Mouse (Mus musculus) gastrocnemius, postnatal 14 days (tissue): Measurements from ENCODE around the gene Olfr736. TPM values are rescaled to one million over a fixed set of nuclear protein-coding genes. Genes with fewer than 3 reads are reported as not detected.

Experiments used
- DNase-seq: peaks from one replicate; pipeline ENCODE4 v3.0.0; 2021; ENCODE audit warnings: mixed read lengths
- intact Hi-C: fragments of 180-260 bp; cut with DNase I; formaldehyde crosslinking; loops from one replicate; pipeline ENCODE4 v1.15.1; 2025; ENCODE audit warnings: low total_unique reads
- long read RNA-seq, 2 experiments: library from polyadenylated mRNA; stranded (forward); transcript quantifications; one replicate each; pipeline ENCODE4 v2.0.0; 2021
- total RNA-seq, 2 experiments: library from RNA; stranded (reverse); gene quantifications; 2 replicates each; pipeline ENCODE4 v1.2.3; 2021

The Olfr736 gene
- not detected for total RNA-seq
- long read RNA-seq, experiment 1, result 0 reads
- long read RNA-seq, experiment 2, result 0 reads

DNA sequence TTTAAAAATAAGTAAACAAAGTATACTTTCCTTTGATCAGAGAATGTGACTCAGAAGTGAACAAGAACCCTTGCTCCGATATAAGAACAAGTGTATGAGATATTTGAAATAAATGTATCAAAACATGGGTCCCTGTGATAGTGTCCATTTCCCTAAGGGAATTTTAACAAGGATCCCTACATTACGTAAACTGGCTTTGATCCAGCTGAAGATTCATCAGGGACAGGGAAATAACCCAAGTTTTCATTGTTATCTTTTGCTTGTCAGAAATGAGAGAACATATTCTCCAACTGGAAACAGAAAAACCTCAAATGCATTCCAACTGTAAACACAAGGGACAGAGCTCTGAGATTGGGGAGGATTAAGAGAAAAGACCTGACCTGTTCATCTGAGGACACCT is at the start of gene Olfr736:
TSS of gene Olfr736 (plus strand) at position 301 of the 400 bp plus-strand sequence.
- no peak for DNase-seq
- intact Hi-C loops, result no loop called here

DNA sequence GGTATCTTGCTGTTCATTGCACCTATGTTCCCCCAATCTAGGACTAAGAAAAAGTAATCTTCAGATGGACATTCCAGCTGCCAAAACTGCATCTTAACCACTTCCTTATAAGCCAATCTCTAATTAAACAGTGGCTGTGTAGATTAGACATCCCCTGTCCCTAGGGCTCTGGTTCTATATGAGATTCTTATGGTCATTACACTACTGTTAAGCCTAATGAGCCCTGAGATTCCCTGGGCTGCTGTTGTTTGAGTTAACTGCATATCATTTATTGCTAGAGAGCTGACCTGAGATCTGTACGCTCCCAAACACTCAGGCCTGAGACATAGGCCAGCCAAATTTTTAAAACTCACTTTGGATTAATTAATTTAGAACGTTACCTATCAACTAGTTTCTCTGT is 32.2 kb upstream of the Olfr736 start, which contains the start of gene Olfr735:
TSS of gene Olfr735 (minus strand) at position 77 of the 400 bp plus-strand sequence.
- DNase-seq, result no peak

DNA sequence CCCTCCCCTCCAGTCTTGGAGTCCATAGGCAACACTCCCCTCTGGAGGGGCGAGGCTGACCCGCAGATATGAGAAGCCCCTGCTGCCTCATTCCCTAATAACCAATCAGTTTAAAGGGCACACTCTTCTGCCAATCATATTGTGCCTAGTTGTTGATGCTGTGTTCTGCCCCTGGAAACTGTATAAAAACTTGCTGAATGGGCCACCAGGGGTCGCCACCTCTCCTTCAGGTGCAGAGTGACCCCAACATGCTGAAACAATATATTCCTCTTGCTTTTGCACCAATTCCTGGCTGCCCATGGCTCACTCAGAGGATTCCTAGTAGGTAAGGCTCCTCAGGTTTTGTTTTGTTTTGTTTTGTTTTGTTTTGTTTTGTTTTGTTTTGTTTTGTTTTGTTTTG is 28.5 kb upstream of the Olfr736 start:
- intact Hi-C loops, result no loop called here
- DNase-seq, result no peak

More for the DNA sequence above, 32.2 kb upstream of the Olfr736 start, which contains the start of gene Olfr735:
- intact Hi-C loops, result no loop called here

DNA sequence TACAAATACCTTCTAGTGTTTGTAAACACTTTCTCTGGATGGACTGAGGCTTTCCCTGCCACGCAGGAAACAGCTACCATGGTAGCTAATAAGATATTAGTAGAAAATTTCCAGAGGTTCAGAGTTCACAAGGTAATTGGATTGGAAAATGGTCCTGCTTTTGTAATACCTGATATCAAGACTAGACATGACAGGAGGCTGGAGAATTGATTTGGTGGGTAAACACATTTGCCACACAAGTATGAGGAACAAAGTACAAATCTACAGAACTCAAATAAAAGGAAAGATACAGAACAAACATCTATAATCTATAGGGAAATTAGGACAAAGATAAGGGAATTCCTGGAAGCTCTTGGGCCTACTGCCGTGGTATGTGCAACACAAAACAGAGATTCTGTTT is 24.2 kb upstream of the Olfr736 start:
- no peak for DNase-seq
- intact Hi-C loops, result no loop called here

DNA sequence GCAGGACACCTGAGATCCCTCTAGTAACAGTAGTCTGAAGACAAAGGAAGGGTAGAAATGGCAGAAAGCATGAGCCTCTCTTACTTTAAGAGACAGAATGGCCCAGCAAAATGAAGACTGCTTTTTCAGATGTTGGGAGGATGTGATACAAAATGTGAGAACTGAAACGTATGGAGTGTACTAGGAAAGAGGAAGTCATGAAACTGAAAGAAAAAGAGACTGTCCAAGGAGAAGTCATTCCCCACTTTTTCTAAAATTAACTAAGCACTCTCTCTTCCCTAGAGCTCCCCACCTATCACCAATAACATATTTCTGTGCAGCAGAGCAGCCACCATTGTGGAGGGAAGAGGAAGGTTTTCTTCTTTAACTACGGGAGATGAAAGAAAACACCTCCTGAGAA is 23.4 kb upstream of the Olfr736 start, which contains the start of gene Tlr11:
TSS of gene Tlr11 (plus strand) at position 322 of the 400 bp plus-strand sequence.
- intact Hi-C loops, result no loop called here
- DNase-seq, result no peak

DNA sequence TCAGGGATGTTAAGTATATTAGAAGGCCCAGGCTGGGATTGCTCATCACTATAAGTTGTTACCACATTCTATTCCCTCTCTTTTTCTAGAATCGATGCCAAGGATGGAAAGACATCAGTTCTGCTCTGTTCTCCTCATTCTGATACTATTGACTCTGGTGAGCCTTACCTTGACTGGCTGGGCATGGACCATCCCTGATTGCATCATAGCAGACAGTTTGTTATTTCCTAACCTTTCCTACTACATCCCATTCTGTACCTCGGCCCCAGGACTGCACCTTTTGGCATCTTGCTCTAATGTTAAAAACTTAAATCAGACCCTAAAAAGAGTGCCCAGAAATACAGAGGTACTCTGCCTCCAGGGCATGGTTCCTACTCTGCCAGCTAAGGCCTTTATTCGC is 20.5 kb upstream of the Olfr736 start:
- intact Hi-C loops, result no loop called here
- DNase-seq, result no peak

DNA sequence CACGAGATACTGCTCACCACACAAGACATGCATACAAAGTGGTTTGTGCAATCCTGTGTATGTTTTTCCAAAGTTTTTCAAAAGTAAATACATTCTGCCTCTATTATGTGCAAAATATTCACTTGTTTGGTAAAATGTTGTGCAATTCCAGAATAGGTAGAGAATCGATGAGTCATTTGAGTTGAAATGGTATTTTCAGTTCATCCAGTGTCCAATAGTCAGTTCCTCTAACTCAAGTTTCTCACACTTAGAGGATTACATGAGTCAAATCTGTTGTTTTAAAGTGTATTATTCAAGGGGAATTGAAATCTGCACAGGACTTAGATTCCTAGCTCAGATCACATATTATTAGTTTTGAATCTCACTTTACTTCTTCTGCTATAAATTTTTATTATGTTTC is 17.4 kb upstream of the Olfr736 start:
- intact Hi-C loops, result no loop called here
- no peak for DNase-seq

DNA sequence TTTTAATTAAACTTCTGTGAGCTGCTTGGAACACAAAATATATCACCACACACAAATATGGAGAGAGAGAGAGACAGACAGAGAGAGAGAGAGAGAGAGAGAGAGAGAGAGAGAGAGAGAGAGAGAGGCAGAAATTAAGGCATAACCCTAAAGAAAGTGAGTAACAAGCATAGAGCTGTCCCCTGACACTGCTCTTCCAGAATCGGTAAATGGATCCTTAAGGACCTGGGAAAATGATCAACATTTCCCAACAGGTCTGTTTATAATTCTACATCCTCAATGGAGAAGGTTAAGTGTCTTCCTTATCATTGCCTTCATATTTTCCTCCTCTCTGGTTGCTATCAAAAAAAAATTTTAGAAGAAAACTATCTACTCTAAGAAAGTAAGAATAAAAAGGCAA is 26.3 kb downstream of the Olfr736 start, which contains the start of gene Olfr738:
TSS of gene Olfr738 (plus strand) at position 301 of the 400 bp plus-strand sequence.
- intact Hi-C loops, result no loop called here
- no peak for DNase-seq

DNA sequence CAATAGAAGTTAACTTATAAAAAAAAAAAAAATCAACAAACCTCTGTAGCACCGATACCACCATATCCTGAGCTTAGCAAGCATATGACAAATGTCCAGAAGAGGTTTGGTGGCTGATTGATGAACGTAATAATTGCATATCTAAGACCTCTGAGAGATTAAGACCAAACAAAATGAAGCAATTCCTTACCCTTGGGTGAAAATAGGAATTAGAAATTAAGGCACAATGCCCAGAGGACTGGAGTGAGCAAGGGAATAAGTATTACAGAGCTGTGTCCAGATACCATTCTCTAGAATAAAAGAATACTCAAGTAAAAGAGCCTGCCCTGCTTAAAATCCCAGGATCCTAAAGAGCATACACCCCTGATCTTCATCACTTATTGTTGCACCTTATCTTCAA is 37.4 kb downstream of the Olfr736 start, which contains the start of gene Olfr739:
TSS of gene Olfr739 (plus strand) at position 301 of the 400 bp plus-strand sequence.
- DNase-seq, result no peak
- intact Hi-C loops, result no loop called here

Other genes starting within 250 kb of the Olfr736 start
- gene Olfr728, start 238.5 kb upstream of the Olfr736 start, total RNA-seq, result not detected
- not detected for gene Olfr729, start 228.3 kb upstream of the Olfr736 start, total RNA-seq
- gene Olfr730, start 193.0 kb upstream of the Olfr736 start, total RNA-seq, result not detected
- not detected for gene Olfr731, start 139.3 kb upstream of the Olfr736 start, total RNA-seq
- not detected for gene Olfr732, start 97.0 kb upstream of the Olfr736 start, total RNA-seq
- not detected for gene Olfr733, start 79.6 kb upstream of the Olfr736 start, total RNA-seq
- not detected for gene Olfr734, start 54.4 kb upstream of the Olfr736 start, total RNA-seq
- not detected for gene Olfr735, start 32.3 kb upstream of the Olfr736 start, total RNA-seq
- gene Tlr11, start 23.2 kb upstream of the Olfr736 start, total RNA-seq, result not detected
- gene Olfr738, start 26.4 kb downstream of the Olfr736 start, total RNA-seq, result not detected
- not detected for gene Olfr739, start 37.5 kb downstream of the Olfr736 start, total RNA-seq
- gene Olfr740, start 64.4 kb downstream of the Olfr736 start, total RNA-seq, result not detected
- not detected for gene Olfr741, start 91.6 kb downstream of the Olfr736 start, total RNA-seq
- not detected for gene Olfr742, start 122.4 kb downstream of the Olfr736 start, total RNA-seq
- gene Olfr743, start 140.7 kb downstream of the Olfr736 start, total RNA-seq, result not detected
- gene Olfr744, start 233.7 kb downstream of the Olfr736 start, total RNA-seq, result not detected